Mouse (Mus musculus) liver, embryonic 13.5 days (tissue): Measurements from ENCODE around the gene Cd83. TPM values are rescaled to one million over a fixed set of nuclear protein-coding genes. Genes with fewer than 3 reads are reported as not detected.

ENCODE experiments used
- ATAC-seq: fragments of 200-750 bp; cut with Nextera tagmentation; 2 replicates; pipeline ENCODE4 v1.8.0; 2017; ENCODE audit warnings: low read depth, mild to moderate bottlenecking, moderate number of reproducible peaks, moderate library complexity
- DNase-seq: peaks from one replicate; pipeline ENCODE4 v3.0.0; 2022
- H3K27ac ChIP-seq: fragments of 300-500 bp; sonication (generic); 2 replicates; pipeline ENCODE4 v1.5.1; 2015; ENCODE audit warnings: moderate library complexity, mild to moderate bottlenecking, inconsistent platforms
- H3K27me3 ChIP-seq: fragments of 300-500 bp; sonication (generic); 2 replicates; pipeline ENCODE4 v1.6.1; 2015; ENCODE audit warnings: mild to moderate bottlenecking, inconsistent platforms
- H3K36me3 ChIP-seq: fragments of 300-500 bp; sonication (generic); 2 replicates; pipeline ENCODE4 v1.6.1; 2015; ENCODE audit warnings: mild to moderate bottlenecking, inconsistent platforms
- H3K4me1 ChIP-seq: fragments of 300-500 bp; sonication (generic); replicated peaks from 2 replicates; pipeline ENCODE4 v1.6.1; 2015; ENCODE audit warnings: inconsistent platforms
- H3K4me2 ChIP-seq: fragments of 300-500 bp; sonication (generic); 2 replicates; pipeline ENCODE4 v1.6.1; 2015; ENCODE audit warnings: inconsistent platforms, mild to moderate bottlenecking, moderate library complexity
- H3K4me3 ChIP-seq: fragments of 300-500 bp; sonication (generic); replicated peaks from 2 replicates; pipeline ENCODE4 v1.5.1; 2015; ENCODE audit warnings: mild to moderate bottlenecking, inconsistent platforms
- H3K9ac ChIP-seq: fragments of 300-500 bp; sonication (generic); 2 replicates; pipeline ENCODE4 v1.6.1; 2015; ENCODE audit warnings: mild to moderate bottlenecking, inconsistent platforms
- H3K9me3 ChIP-seq: fragments of 300-500 bp; sonication (generic); replicated peaks from 2 replicates; pipeline ENCODE4 v1.6.1; 2016; ENCODE audit warnings: inconsistent platforms
- WGBS: fragments of 180-500 bp; shearing (Covaris S2); methylation state at CpG from one replicate; pipeline ENCODE4 v1.1.7; 2015; ENCODE audit not compliant: insufficient replicate concordance; 5-methylcytosine and 5-hydroxymethylcytosine counted together
- polyA plus RNA-seq: library from polyadenylated mRNA; unstranded; fragments of >200 nt; fragmentation: Nextera tagmentation; extraction: Ambion mirVana; gene quantifications from 2 replicates; pipeline ENCODE4 v1.2.1, GENCODE M21; 2015

The Cd83 gene
- polyA plus RNA-seq, 1 experiment from 2014 or later: 1.0 TPM

DNA sequence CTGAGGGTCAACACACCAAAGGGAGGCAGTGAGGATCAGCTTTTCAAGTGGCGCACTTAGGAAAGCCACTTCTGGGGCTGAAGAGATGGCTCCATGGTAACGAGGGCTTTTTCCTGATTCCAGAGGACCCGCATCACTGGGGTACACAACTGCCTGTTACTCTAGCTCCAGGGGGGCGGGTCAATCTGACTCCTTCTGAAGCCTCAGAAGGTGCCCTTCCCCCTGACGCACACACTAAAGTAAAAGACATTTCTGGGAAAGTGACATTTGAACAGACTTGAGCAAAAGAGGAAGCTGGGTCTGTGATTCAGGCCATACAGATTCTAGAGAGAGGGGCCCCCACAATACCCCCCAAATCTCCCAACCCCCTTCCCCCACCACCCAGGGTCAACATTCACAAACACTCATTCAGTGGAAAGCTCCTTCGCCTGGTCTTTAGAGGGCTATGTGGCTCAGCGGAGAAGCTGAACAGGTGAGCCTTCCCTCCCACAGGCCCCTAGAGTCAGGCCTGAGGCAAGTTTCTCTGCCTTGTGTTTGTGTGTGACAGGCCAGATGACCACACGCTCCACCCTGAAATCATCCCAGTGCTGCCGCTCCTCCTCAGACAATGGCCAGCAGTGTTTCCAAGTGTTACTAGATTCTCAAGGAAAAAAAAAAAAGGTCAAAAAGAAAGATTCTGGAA lies 7.1 kb upstream of the Cd83 start:
- no peaks in the 10 kb centered on the region for H3K9me3 ChIP-seq
- DNase-seq: no peak
- no peak overlapping the region for H3K27ac ChIP-seq

DNA sequence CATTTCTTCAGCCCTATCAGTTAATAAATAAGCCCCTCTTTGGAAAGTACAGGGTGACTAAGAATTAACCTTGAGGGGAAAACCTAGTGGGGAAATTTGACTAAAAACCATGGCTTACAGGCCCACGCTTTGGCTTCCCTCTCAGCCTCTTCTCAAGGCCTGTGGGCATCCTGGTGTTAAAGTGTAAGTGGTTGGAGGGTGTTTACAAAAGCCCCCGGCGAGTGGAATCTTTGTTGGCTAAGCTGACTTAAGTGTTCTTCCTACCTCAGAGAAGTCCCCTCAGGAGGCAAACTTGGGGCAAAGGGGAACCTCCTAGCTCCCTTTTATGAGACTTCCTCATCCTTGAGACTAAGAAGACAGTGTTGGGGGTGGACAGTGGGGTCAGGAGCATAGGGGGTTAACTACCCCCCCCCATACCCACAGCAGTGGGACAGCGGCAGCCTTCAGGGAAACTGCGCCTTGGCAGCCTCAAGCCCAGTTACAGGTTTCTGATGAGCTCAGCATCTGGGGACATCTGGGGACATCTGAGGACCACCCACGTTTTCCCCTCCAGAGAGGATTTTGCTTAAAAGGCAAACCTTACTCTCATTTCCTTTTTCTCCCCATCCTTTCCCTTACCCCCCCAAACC lies 6.4 kb upstream of the Cd83 start:
- H3K27me3 ChIP-seq: peaks cover 4% of the 10 kb centered on the region
- no peak overlapping the region for H3K27ac ChIP-seq
- no peak overlapping the region for H3K4me2 ChIP-seq
- no peaks in the 10 kb centered on the region for H3K9me3 ChIP-seq
- no peak for ATAC-seq
- no peaks in the 10 kb centered on the region for H3K4me1 ChIP-seq
- no peak overlapping the region for H3K4me3 ChIP-seq
- no peak for DNase-seq
- 37% methylated on average over 6 of the region's 6 CpGs for WGBS
- H3K9ac ChIP-seq: no peak overlapping the region
- H3K36me3 ChIP-seq: no peaks in the 10 kb centered on the region

More for the DNA sequence above, 7.1 kb upstream of the Cd83 start:
- 48% methylated on average over 9 of the region's 9 CpGs for WGBS
- Histone ChIP-seq H3K27me3 (no peaks in the 10 kb centered on the region; the same call in 1 of the 2 replicates), H3K36me3 (no peaks in the 10 kb centered on the region), H3K4me3 (no peak overlapping the region), H3K4me2 (no peak overlapping the region), H3K4me1 (no peaks in the 10 kb centered on the region), H3K9ac (no peak overlapping the region)
- ATAC-seq: no peak

DNA sequence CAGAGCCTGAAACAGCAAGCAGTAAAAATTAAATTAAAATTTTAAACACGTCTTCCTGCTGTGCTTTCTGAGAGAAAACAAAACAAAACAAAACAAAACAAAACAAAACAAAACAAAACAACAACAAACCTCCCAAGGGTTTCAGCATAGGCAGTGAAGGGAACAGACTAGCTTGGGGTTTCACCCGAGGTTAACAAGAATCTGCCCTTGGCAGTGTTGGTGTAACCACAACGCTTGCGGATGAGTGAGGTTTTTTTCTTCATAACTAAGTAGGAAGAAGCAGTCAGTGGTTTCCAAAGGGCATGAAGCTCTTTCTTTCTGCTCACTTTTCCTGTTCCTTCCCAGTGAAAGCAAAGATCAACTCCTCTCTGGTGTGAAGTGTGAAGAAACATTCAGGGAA lies 5.6 kb upstream of the Cd83 start:
- no peaks in the 10 kb centered on the region for H3K9me3 ChIP-seq
- ATAC-seq: no peak
- no peaks in the 10 kb centered on the region for H3K36me3 ChIP-seq
- H3K4me3 ChIP-seq: no peak overlapping the region
- H3K27me3 ChIP-seq: peaks cover 11% of the 10 kb centered on the region
- H3K4me1 ChIP-seq: no peaks in the 10 kb centered on the region
- 35% methylated on average over 4 of the region's 4 CpGs for WGBS
- H3K27ac ChIP-seq: no peak overlapping the region
- H3K4me2 ChIP-seq: no peak overlapping the region
- H3K9ac ChIP-seq: no peak overlapping the region
- no peak for DNase-seq

DNA sequence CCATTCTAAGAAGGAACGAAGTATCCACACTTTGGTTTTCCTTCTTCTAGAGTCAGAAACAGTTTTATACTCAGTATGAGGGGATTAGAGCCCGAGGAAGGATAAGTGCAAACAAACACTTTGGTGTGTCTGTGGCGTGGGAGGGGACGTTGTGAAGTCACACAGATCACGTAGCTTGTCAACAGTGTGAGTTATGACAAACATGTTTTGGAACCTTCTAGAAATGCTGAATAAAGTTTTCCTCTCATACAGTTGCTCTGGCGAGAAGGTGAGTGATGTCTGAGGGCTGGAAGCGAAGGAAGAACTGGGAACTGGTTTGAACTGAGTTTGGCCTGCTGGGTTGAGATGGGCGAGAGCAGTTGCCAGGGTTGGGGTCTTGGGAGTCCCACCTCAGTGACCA lies 4.5 kb upstream of the Cd83 start:
- DNase-seq: no peak
- Histone ChIP-seq H3K4me1 (no peaks in the 10 kb centered on the region), H3K4me2 (no peak overlapping the region), H3K9me3 (no peaks in the 10 kb centered on the region), H3K9ac (no peak overlapping the region), H3K4me3 (no peak overlapping the region), H3K36me3 (no peaks in the 10 kb centered on the region), H3K27ac (no peak overlapping the region), H3K27me3 (peaks cover 22% of the 10 kb centered on the region)
- 60% methylated on average over 8 of the region's 8 CpGs for WGBS
- ATAC-seq: no peak

DNA sequence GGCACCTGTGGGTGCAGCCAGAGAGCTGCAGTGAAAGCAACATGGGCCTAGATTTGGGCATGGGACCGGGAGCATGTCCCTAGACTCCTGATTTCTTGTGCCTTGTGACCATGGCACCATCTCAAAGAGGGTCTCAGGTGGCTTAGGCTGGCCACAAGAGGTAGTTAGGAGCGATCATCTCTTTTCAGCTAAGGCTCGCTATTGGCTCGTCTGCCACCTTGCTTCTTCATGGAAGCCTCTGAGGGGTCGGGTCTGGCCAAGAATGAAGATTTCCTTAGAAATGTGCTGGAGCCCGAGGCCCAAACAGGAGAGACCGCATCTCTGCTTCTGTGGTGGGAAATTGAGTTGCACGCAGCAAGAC lies 1.1 kb downstream of the Cd83 start:
- Histone ChIP-seq H3K27me3 (peaks cover 44% of the 10 kb centered on the region), H3K4me2 (peak overlapping the region; percentile 56), H3K4me3 (peak overlapping the region; percentile 50), H3K4me1 (0 out of 2 replicates have a peak, but pooled peaks cover 4% of the 10 kb centered on the region), H3K9ac (no peak overlapping the region), H3K27ac (no peak overlapping the region), H3K9me3 (no peaks in the 10 kb centered on the region), H3K36me3 (no peaks in the 10 kb centered on the region)
- 37% methylated on average over 8 of the region's 8 CpGs for WGBS
- no peak for ATAC-seq
- no peak for DNase-seq

DNA sequence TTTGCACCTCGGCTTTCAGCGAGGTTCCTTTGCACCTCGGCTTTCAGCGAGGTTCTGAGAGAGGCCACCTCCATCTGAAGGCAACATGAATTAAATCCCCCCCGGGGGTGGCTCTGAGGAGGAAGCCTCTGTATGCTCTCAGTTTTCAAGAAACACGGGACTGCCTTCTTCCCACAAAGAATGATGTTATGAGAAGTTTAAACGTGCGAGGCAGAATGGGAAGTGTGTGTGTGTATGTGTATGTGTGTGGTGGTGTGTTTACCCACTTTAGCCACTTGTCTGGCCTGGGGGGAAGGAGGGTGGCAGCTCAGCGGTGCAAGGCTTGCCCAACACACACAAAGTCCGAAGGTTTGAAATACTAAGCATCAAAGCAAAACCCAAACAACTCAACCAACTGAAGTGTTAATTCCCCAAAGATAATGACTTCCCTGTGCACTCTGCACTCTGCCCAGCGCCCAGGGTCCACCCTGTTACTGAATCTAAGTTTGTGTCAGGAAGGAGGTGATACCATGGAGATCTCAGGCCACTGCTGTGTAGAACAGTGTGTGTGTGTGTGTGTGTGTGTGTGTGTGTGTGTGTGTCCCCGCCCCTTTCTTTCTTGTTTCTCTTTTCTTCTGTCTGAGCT lies 1.7 kb downstream of the Cd83 start:
- Histone ChIP-seq H3K9ac (no peak overlapping the region), H3K4me2 (no peak overlapping the region), H3K27me3 (peaks cover 44% of the 10 kb centered on the region), H3K9me3 (no peaks in the 10 kb centered on the region), H3K27ac (no peak overlapping the region), H3K4me3 (no peak overlapping the region), H3K36me3 (no peaks in the 10 kb centered on the region), H3K4me1 (0 out of 2 replicates have a peak, but pooled peaks cover 4% of the 10 kb centered on the region)
- ATAC-seq (no peak), DNase-seq (no peak)
- WGBS: 25% methylated on average over 12 of the region's 12 CpGs

DNA sequence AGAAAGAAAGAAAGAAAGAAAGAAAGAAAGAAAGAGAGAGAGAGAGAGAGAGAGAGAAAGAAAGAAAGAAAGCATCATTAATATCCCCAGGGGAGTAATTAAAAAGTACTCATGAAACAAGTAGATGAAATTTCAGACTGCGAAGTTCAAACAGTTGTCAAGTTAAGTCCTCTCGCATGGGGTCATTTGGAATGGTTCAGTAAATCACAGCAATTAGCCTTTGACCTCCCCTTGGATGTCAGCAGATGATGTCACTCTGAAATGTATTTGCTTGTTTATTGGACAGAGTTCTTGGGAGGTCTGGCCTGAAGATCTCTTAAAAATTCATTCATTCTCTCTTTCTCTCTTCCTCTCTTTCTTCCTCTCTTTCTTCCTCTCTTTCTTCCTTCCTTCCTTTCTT lies 2.7 kb downstream of the Cd83 start:
- 55% methylated on average over 2 of the region's 2 CpGs for WGBS
- Histone ChIP-seq H3K9me3 (no peaks in the 10 kb centered on the region), H3K4me3 (no peak overlapping the region), H3K4me2 (no peak overlapping the region), H3K27ac (no peak overlapping the region), H3K9ac (no peak overlapping the region), H3K4me1 (0 out of 2 replicates have a peak, but pooled peaks cover 4% of the 10 kb centered on the region), H3K27me3 (peaks cover 44% of the 10 kb centered on the region), H3K36me3 (no peaks in the 10 kb centered on the region)
- DNase-seq: no peak
- no peak for ATAC-seq

DNA sequence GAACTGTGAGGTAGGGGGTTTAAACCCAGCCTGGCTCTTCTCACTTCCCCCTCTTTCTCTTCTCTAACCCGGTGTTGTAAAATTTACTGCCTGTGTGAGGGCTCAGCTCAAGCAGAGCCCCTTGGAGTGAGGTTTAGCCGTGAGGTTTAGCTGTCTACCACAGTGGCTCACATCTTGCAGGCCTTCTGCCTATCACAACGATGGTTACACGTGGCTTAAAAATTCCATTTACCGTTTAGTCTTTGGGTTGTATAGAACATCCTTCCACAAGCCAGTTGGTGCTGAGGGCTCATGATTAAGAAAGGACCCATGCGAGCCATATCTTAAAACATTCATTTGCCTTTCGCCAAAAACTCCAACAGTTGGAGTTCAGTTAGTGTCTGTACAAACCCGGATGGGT lies 3.5 kb downstream of the Cd83 start:
- Histone ChIP-seq H3K4me1 (0 out of 2 replicates have a peak, but pooled peaks cover 4% of the 10 kb centered on the region), H3K4me3 (no peak overlapping the region), H3K27me3 (peaks cover 40% of the 10 kb centered on the region), H3K4me2 (no peak overlapping the region), H3K9me3 (no peaks in the 10 kb centered on the region), H3K27ac (no peak overlapping the region), H3K9ac (no peak overlapping the region), H3K36me3 (no peaks in the 10 kb centered on the region)
- 51% methylated on average over 8 of the region's 8 CpGs for WGBS
- ATAC-seq: no peak
- DNase-seq: no peak

DNA sequence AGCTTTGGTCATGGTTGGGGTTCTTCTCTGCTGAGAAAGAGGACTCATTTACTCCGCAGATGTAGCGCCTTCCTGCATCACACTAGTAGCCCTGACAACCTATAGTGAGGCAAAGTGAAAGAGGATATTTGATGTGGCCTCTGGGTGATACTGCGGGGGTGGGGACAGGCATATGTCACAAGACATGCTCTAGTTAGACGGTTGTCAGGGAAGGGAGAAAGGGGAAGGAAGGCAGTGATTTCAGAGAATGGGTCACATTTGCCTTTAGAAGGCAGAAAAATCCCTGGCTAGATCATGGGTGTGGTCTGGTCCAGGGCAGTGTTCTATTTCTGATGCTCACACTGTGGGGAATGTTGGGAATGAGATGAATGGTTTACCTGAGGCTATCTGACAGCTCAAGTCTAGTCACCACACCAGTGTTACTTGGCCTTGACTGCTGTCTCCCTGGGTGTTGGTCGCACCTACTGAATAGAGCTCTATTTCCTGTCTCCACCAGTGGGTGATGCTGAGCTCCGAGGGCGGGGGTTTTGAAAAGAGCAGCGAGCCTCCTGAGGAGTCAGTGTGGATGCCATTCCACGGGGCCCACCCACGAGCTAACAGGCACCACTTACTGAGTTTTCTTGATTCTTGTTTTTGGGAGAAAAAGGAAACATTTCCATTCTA lies 4.5 kb downstream of the Cd83 start:
- 48% methylated on average over 10 of the region's 10 CpGs for WGBS
- DNase-seq (no peak), ATAC-seq (no peak)
- Histone ChIP-seq H3K4me2 (no peak overlapping the region), H3K9me3 (no peaks in the 10 kb centered on the region), H3K9ac (no peak overlapping the region), H3K27me3 (peaks cover 32% of the 10 kb centered on the region), H3K4me3 (no peak overlapping the region), H3K36me3 (no peaks in the 10 kb centered on the region), H3K27ac (no peak overlapping the region), H3K4me1 (0 out of 2 replicates have a peak, but pooled peaks cover 4% of the 10 kb centered on the region)

DNA sequence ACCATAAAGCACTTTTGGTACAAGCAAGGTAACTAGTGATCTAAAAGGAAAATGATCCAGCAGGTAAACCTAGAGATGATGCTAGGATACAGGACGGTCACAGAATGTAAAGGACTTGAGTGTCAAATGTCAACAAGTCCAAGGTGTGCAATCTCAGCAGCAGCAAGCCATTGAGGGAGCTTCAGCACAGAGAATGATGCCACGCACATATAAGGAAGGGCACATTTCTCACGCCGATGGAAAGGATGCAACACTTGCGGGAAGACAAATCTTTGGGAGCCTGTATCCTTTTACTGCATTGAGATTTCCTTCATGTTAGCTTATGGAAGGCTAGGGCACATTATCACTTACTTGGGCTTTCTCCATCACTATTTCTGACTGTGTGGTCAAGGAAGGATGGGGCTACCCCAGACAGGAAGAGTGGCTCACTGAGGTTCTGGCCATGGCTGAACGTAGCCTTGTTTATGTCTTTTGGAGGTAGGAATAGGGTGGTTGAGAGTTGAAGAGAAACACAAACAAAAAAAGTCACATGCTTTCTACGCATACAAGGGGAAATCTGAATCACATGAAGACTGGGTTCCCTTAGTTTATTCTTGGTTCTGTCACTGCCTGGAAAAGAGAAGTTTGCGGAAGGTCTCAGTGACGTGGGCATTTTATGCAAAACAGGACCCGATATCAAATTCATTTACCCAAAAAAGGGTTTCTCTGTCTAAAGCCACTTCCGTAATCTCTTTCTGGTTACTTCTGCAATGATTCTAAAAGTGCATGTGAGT lies 5.8 kb downstream of the Cd83 start:
- Histone ChIP-seq H3K4me2 (no peak overlapping the region), H3K9me3 (no peaks in the 10 kb centered on the region), H3K36me3 (no peaks in the 10 kb centered on the region), H3K4me3 (no peak overlapping the region), H3K27me3 (peaks cover 19% of the 10 kb centered on the region), H3K9ac (no peak overlapping the region), H3K4me1 (0 out of 2 replicates have a peak, but pooled peaks cover 3% of the 10 kb centered on the region), H3K27ac (no peak overlapping the region)
- ATAC-seq (no peak), DNase-seq (no peak)
- 74% methylated on average over 11 of the region's 11 CpGs for WGBS

DNA sequence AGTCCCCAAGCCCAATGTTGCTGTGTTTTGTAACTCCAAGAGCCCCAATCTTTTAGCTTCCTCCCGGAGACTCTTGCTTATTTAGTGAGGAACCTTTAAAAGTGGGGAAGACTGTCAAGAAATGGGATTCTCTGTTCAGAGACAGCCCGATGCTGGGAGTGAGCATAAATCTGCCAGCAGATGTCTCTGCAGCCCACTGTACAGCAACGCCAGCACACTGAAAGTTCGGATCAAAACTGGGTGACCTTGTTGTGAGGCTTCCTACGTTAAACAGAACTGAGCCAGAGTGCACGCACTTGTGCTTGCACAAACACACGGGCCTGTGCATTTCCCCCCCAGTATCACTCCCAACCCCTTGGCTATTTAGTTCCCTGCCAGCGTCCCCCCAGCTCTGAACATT lies 10.8 kb downstream of the Cd83 start:
- no peak overlapping the region for H3K9ac ChIP-seq
- WGBS: 35% methylated on average over 8 of the region's 8 CpGs
- no peak overlapping the region for H3K27ac ChIP-seq
- no peaks in the 10 kb centered on the region for H3K9me3 ChIP-seq
- H3K27me3 ChIP-seq: no peaks in the 10 kb centered on the region
- H3K4me2 ChIP-seq: no peak overlapping the region
- no peaks in the 10 kb centered on the region for H3K4me1 ChIP-seq
- DNase-seq (no peak), ATAC-seq (no peak)
- no peak overlapping the region for H3K4me3 ChIP-seq
- H3K36me3 ChIP-seq: no peaks in the 10 kb centered on the region
